28 mouse cellular contexts compared by ENCODE assay signal in the genomic region with DNA sequence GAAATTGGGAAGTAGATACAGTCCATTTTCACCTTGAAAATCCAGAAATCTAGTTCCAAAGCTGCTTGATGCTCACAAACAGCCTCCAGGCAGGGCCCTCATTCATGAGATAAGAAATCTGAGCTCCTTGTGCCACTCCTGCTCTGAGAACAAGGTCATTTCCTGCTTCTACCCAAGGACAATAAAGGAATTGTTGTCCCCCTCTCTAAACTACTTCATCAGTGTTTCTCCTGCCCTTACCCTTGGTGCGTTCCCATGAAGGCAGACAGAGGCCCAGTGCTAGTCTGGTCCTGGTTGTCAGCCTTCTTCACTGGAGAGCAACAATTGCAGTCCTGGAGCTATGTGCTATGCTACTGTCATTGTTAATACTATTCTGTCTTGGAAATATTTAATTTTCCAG.
DNase-seq lines count a peak whose midpoint lies in the region; ATAC-seq lines count a peak whose summit lies in the region.
"Had no signal": no experiment of that assay in that cellular context is flagged by ENCODE, and none has a peak within 500 bp of the region (broad histone marks: within the 10 kb centered on the region; RNA-seq: fewer than 3 reads in every experiment).

No protein-coding gene starts in this region.

- no peak overlapping the region for H3K4me3 ChIP-seq in kidney, embryonic 15.5 days (replicated peaks)
- H3K4me3 ChIP-seq in stomach, embryonic 15.5 days (replicated peaks) = no peak overlapping the region
- H3K4me3 ChIP-seq: erythroblast, embryonic 14.5 days; forebrain, embryonic 12.5 days; heart, embryonic 10.5 days; heart, embryonic 15.5 days; midbrain, embryonic 12.5 days; neural tube, embryonic 13.5 days had no signal

- no peaks in the 10 kb centered on the region for H3K27me3 ChIP-seq in kidney, embryonic 15.5 days
- no peaks in the 10 kb centered on the region for H3K27me3 ChIP-seq in stomach, embryonic 15.5 days (replicated peaks)
- H3K27me3 ChIP-seq: forebrain, embryonic 12.5 days; heart, embryonic 15.5 days; midbrain, embryonic 12.5 days; neural tube, embryonic 13.5 days had no signal

- 26% methylated on average over 1 of the region's 1 CpGs for WGBS in kidney, embryonic 15.5 days
- WGBS in stomach, embryonic 15.5 days = 68% methylated on average over 1 of the region's 1 CpGs

- no peak for DNase-seq in kidney, postnatal 4 days
- DNase-seq in ES-CJ7 (ENCODE audit: low read depth, low spot score) = peak; percentile 8
- DNase-seq in embryo, embryonic 9.5 days (ENCODE audit: extremely low spot score) = peak; percentile 7
- DNase-seq in right cerebral cortex, postnatal 4 days = no peak
- DNase-seq in frontal cortex, postnatal 25 days (ENCODE audit: low spot score in 2 of 2) = no peak
- DNase-seq: adrenal gland, postnatal 36 days; cerebellum, adult 18-20 months; cerebellum, postnatal 10 days; forebrain, postnatal 0 days; gastrocnemius, postnatal 14 days; heart, adult 11 months; kidney, adult 2 months; kidney, postnatal 10 days; liver; lung, embryonic 14.5 days; right cerebral cortex, postnatal 14 days; thymus, adult 2 months; thymus, postnatal 36 days had no signal

- H3K9me3 ChIP-seq in kidney, embryonic 15.5 days (replicated peaks) = no peaks in the 10 kb centered on the region
- no peaks in the 10 kb centered on the region for H3K9me3 ChIP-seq in stomach, embryonic 15.5 days
- H3K9me3 ChIP-seq: forebrain, embryonic 12.5 days; heart, embryonic 10.5 days; heart, embryonic 15.5 days; midbrain, embryonic 12.5 days; neural tube, embryonic 13.5 days had no signal

- H3K9ac ChIP-seq in kidney, embryonic 15.5 days = no peak overlapping the region
- H3K9ac ChIP-seq in stomach, embryonic 15.5 days = no peak overlapping the region
- H3K9ac ChIP-seq: forebrain, embryonic 12.5 days; forebrain, postnatal 0 days; heart, embryonic 15.5 days; liver, embryonic 14.5 days; lung, embryonic 14.5 days; midbrain, embryonic 12.5 days; neural tube, embryonic 13.5 days had no signal

- peak; percentile 40; the same call in 1 of the 2 replicates for ATAC-seq in kidney, embryonic 15.5 days (replicated peaks; ENCODE audit: low FRiP score)
- peak; percentile 50; the same call in 1 of the 2 replicates for ATAC-seq in stomach, embryonic 15.5 days (ENCODE audit: insufficient read depth, low FRiP score, low read depth)
- ATAC-seq: forebrain, postnatal 0 days; hindbrain, postnatal 0 days had no signal

- no peak overlapping the region for H3K4me2 ChIP-seq in kidney, embryonic 15.5 days
- no peak overlapping the region for H3K4me2 ChIP-seq in stomach, embryonic 15.5 days
- H3K4me2 ChIP-seq: forebrain, embryonic 12.5 days; heart, embryonic 15.5 days; lung, embryonic 14.5 days; midbrain, embryonic 12.5 days; neural tube, embryonic 13.5 days had no signal

- 0 out of 2 replicates have a peak, but pooled peaks cover 3% of the 10 kb centered on the region for H3K4me1 ChIP-seq in kidney, embryonic 15.5 days
- H3K4me1 ChIP-seq in stomach, embryonic 15.5 days = no peaks in the 10 kb centered on the region
- H3K4me1 ChIP-seq: forebrain, embryonic 12.5 days; midbrain, embryonic 12.5 days; neural tube, embryonic 13.5 days had no signal

- H3K27ac ChIP-seq in kidney, embryonic 15.5 days = no peak overlapping the region
- H3K27ac ChIP-seq in stomach, embryonic 15.5 days = no peak overlapping the region
- H3K27ac ChIP-seq: forebrain, embryonic 12.5 days; heart, embryonic 10.5 days; heart, embryonic 15.5 days; hindbrain, postnatal 0 days; liver, embryonic 14.5 days; midbrain, embryonic 12.5 days; neural tube, embryonic 13.5 days had no signal

- no peaks in the 10 kb centered on the region for H3K36me3 ChIP-seq in kidney, embryonic 15.5 days
- no peaks in the 10 kb centered on the region for H3K36me3 ChIP-seq in stomach, embryonic 15.5 days
- H3K36me3 ChIP-seq: forebrain, embryonic 12.5 days; heart, embryonic 10.5 days; heart, embryonic 15.5 days; midbrain, embryonic 12.5 days; neural tube, embryonic 13.5 days had no signal

Comparison
In these comparisons a context has a peak if more than half of its experiments do, and no peak if none do; other contexts are left out.
1. DNase-seq: peak in ES-CJ7 (single experiment) and embryo, embryonic 9.5 days (single experiment); none in kidney, postnatal 4 days (0 of 2), right cerebral cortex, postnatal 4 days (single experiment) and frontal cortex, postnatal 25 days (0 of 2).